Mouse (Mus musculus) CH12.LX (cell line): ENCODE results near the gene Armc6. TPM values are rescaled to one million over a fixed set of nuclear protein-coding genes. Genes with fewer than 3 reads are reported as not detected.

Source experiments
- DNase-seq: peaks from one replicate; pipeline ENCODE4 v3.0.0-alpha.2; 2013; ENCODE audit errors: extremely low read depth
- H3K27ac ChIP-seq: 2 replicates; pipeline ENCODE4 v1.5.1; 2012; ENCODE audit warnings: low read depth, mild to moderate bottlenecking, control low read depth, moderate library complexity; ENCODE audit not compliant: insufficient read depth
- H3K27me3 ChIP-seq: replicated peaks from 2 replicates; pipeline ENCODE3; 2012; ENCODE audit warnings: inconsistent platforms
- H3K36me3 ChIP-seq, 2 experiments: replicated peaks in 1 of 2; 2 replicates each; pipeline versions ENCODE3 to v1.6.1; 2012; ENCODE audit warnings: inconsistent platforms in 1 of 2, low read length in 1 of 2, mild to moderate bottlenecking in 1 of 2, mixed read lengths in 1 of 2, moderate library complexity in 1 of 2; ENCODE audit not compliant: control insufficient read depth in 1 of 2, insufficient read depth in 1 of 2
- H3K4me1 ChIP-seq, 2 experiments: 2 replicates each; pipeline ENCODE4 v1.6.1; 2012; ENCODE audit warnings: inconsistent platforms in 1 of 2, moderate library complexity in 1 of 2; ENCODE audit not compliant: insufficient read depth in 2 of 2, control insufficient read depth in 1 of 2
- H3K4me2 ChIP-seq: 2 replicates; pipeline ENCODE4 v1.6.1; 2012; ENCODE audit warnings: low read depth, mild to moderate bottlenecking, control low read depth; ENCODE audit not compliant: poor library complexity, insufficient read depth, severe bottlenecking
- H3K4me3 ChIP-seq, 3 experiments: fragments of 150-350 bp in 1 of 3; sonication (generic) in 1 of 3; replicated peaks in 1 of 3; 2 replicates each; pipeline versions ENCODE3 to v1.5.1; 2011 to 2012; ENCODE audit warnings: low read depth in 2 of 3, low read length in 2 of 3, mild to moderate bottlenecking in 2 of 3, moderate library complexity in 2 of 3, control low read depth in 1 of 3, improper control_type of control experiment in 1 of 3, inconsistent platforms in 1 of 3, mixed read lengths in 1 of 3; ENCODE audit not compliant: poor library complexity in 1 of 3
- H3K79me2 ChIP-seq: replicated peaks from 2 replicates; pipeline ENCODE4 v1.6.1; 2012; ENCODE audit warnings: mild to moderate bottlenecking, moderate library complexity; ENCODE audit not compliant: control insufficient read depth, poor library complexity, insufficient read depth, severe bottlenecking; ENCODE audit errors: extremely low read depth
- H3K9ac ChIP-seq: 2 replicates; pipeline ENCODE4 v1.6.1; 2012; ENCODE audit warnings: low read depth, mild to moderate bottlenecking, control low read depth, moderate library complexity; ENCODE audit not compliant: insufficient read depth
- H3K9me3 ChIP-seq: replicated peaks from 2 replicates; pipeline ENCODE3; 2012; ENCODE audit warnings: low read length, inconsistent platforms, mixed read lengths
- BHLHE40 ChIP-seq: IDR thresholded peaks from 2 replicates; pipeline ENCODE4 v1.6.1; 2011; ENCODE audit warnings: mild to moderate bottlenecking, low read depth, low read length, improper control_type of control experiment
- CHD1 ChIP-seq: IDR thresholded peaks from 2 replicates; pipeline ENCODE4 v1.6.1; 2012; ENCODE audit warnings: low read depth, low read length, improper control_type of control experiment, inconsistent platforms
- CHD2 ChIP-seq: IDR thresholded peaks from 2 replicates; pipeline ENCODE4 v1.6.1; 2011; ENCODE audit warnings: low read length, improper control_type of control experiment
- E2F4 ChIP-seq: IDR thresholded peaks from 2 replicates; pipeline ENCODE4 v1.6.1; 2011; ENCODE audit warnings: low read depth, low read length, improper control_type of control experiment; ENCODE audit not compliant: insufficient replicate concordance
- ELF1 ChIP-seq: IDR thresholded peaks from 2 replicates; pipeline ENCODE4 v1.6.1; 2014; ENCODE audit warnings: low read depth, mild to moderate bottlenecking, inconsistent platforms, low read length, improper control_type of control experiment
- EP300 ChIP-seq: IDR thresholded peaks from 2 replicates; pipeline ENCODE4 v1.6.1; 2011; ENCODE audit warnings: low read length, improper control_type of control experiment
- GABPA ChIP-seq: IDR thresholded peaks from 2 replicates; pipeline ENCODE4 v1.6.1; 2012; ENCODE audit warnings: low read depth, low read length, improper control_type of control experiment, inconsistent platforms; ENCODE audit not compliant: insufficient replicate concordance
- MAX ChIP-seq: IDR thresholded peaks from 2 replicates; pipeline ENCODE4 v1.6.1; 2011; ENCODE audit warnings: low read length, improper control_type of control experiment
- MAZ ChIP-seq: IDR thresholded peaks from 2 replicates; pipeline ENCODE4 v1.6.1; 2012; ENCODE audit warnings: low read depth, mild to moderate bottlenecking, inconsistent platforms, low read length, improper control_type of control experiment, moderate library complexity
- MEF2A ChIP-seq: IDR thresholded peaks from 2 replicates; pipeline ENCODE4 v1.6.1; 2014; ENCODE audit warnings: low read depth, mild to moderate bottlenecking, inconsistent platforms, low read length, improper control_type of control experiment, borderline replicate concordance
- MXI1 ChIP-seq: IDR thresholded peaks from 2 replicates; pipeline ENCODE4 v1.6.1; 2011; ENCODE audit warnings: mild to moderate bottlenecking, low read depth, low read length, improper control_type of control experiment
- NELFE ChIP-seq: IDR thresholded peaks from 2 replicates; pipeline ENCODE4 v1.6.1; 2011; ENCODE audit warnings: low read depth, low read length, improper control_type of control experiment
- NRF1 ChIP-seq: IDR thresholded peaks from 2 replicates; pipeline ENCODE4 v1.6.1; 2014; ENCODE audit warnings: low read depth, mild to moderate bottlenecking, inconsistent platforms, low read length, improper control_type of control experiment, moderate library complexity
- PAX5 ChIP-seq: IDR thresholded peaks from 2 replicates; pipeline ENCODE4 v1.6.1; 2012; ENCODE audit warnings: low read length, inconsistent platforms, mixed read lengths
- POLR2A ChIP-seq: IDR thresholded peaks from 2 replicates; pipeline ENCODE4 v1.6.1; 2011; ENCODE audit warnings: low read depth, mild to moderate bottlenecking, improper control_type of control experiment, low read length
- UBTF ChIP-seq: IDR thresholded peaks from 2 replicates; pipeline ENCODE4 v1.6.1; 2012; ENCODE audit warnings: low read depth, mild to moderate bottlenecking, inconsistent platforms, low read length, improper control_type of control experiment, moderate library complexity
- ZNF384 ChIP-seq: IDR thresholded peaks from 2 replicates; pipeline ENCODE4 v1.6.1; 2012; ENCODE audit warnings: low read depth, low read length, improper control_type of control experiment, inconsistent platforms
- dilution Hi-C: fragments of 300-500 bp; cut with MboI; formaldehyde crosslinking; loops from 2 replicates; pipeline ENCODE4 v1.14.3; 2020; ENCODE audit warnings: low sequenced_read_pairs; ENCODE audit not compliant: extremely low pct_unique_long_range_greater_than_20kb, extremely low pct_ligation_motif_present
- in situ Hi-C: fragments of 300-500 bp; cut with MboI; formaldehyde crosslinking; loops from 3 replicates; pipeline ENCODE4 v1.14.3; 2019; ENCODE audit warnings: low sequenced_read_pairs, low pct_ligation_motif_present, low pct_unique_long_range_greater_than_20kb, mixed read lengths
- polyA plus RNA-seq: library from polyadenylated mRNA; unstranded; fragments of >175 nt; gene quantifications from 2 replicates; pipeline ENCODE4 v1.2.1, GENCODE M21; 2012; ENCODE audit warnings: low read depth; ENCODE audit not compliant: insufficient read length
- total RNA-seq, 2 experiments: library from RNA; depleted of rRNA; stranded (reverse); fragments of 300-350 nt in 1 of 2; fragments of >200 nt in 1 of 2; gene quantifications; 2 replicates each; pipeline ENCODE4 v1.2.3; 2012 to 2014

Gene Armc6
- total and polyA plus RNA-seq, 3 experiments = 20.0 to 31.1 (median 23.7) TPM

GRCm38 (mm10) chr8:70282603-70283135, 48.4 kb upstream of the Armc6 start, which contains the start of gene Homer3 (continued):
- peak; percentile 76 for TF ChIP-seq CHD2
- TF ChIP-seq BHLHE40 = no peak
- TF ChIP-seq ZNF384 = no peak
- TF ChIP-seq POLR2A = peak; percentile 55; the same call in 1 of the 2 replicates
- 0 out of 2 replicates have a peak, but pooled peaks have one; percentile 11 for TF ChIP-seq MEF2A
- TF ChIP-seq CHD1 = no peak
- TF ChIP-seq ELF1 = peak; percentile 80
- TF ChIP-seq MXI1 = no peak
- TF ChIP-seq MAX = no peak
- TF ChIP-seq MAZ = peak; percentile 99

GRCm38 (mm10) chr8:70281001-70281400, 46.7 kb upstream of the Armc6 start:
- H3K36me3 ChIP-seq = peaks cover 8 to 16% of the 10 kb centered on the region in 2 experiments
- no peak overlapping the region for H3K9ac ChIP-seq
- no peak overlapping the region for H3K4me3 ChIP-seq
- H3K79me2 ChIP-seq = no peaks in the 10 kb centered on the region
- peaks cover 13 to 20% of the 10 kb centered on the region in 2 experiments for H3K4me1 ChIP-seq
- in situ Hi-C loops (no loop called here), dilution Hi-C loops (no loop called here)
- no peak for TF ChIP-seq NELFE
- no peak for TF ChIP-seq PAX5
- TF ChIP-seq BHLHE40 = no peak
- TF ChIP-seq NRF1 = no peak
- no peak for TF ChIP-seq E2F4
- TF ChIP-seq UBTF = no peak
- TF ChIP-seq GABPA = no peak
- H3K4me2 ChIP-seq = no peak overlapping the region
- DNase-seq = no peak
- H3K27ac ChIP-seq = no peak overlapping the region
- no peaks in the 10 kb centered on the region for H3K9me3 ChIP-seq
- no peaks in the 10 kb centered on the region for H3K27me3 ChIP-seq

- DNase-seq = no peak
- Histone ChIP-seq H3K36me3 (no peaks in the 10 kb centered on the region), H3K4me3 (no peak overlapping the region), H3K79me2 (no peaks in the 10 kb centered on the region), H3K27ac (no peak overlapping the region), H3K4me1 (peaks cover 13 to 20% of the 10 kb centered on the region in 2 experiments), H3K9me3 (peaks cover 4% of the 10 kb centered on the region), H3K27me3 (no peaks in the 10 kb centered on the region), H3K9ac (no peak overlapping the region), H3K4me2 (no peak overlapping the region)
- no peak for TF ChIP-seq CHD1
- no peak for TF ChIP-seq EP300
- in situ Hi-C loops (no loop called here), dilution Hi-C loops (no loop called here)
These were observed 45.0 kb upstream of the Armc6 start for GRCm38 (mm10) chr8:70279266-70279665.
